Mouse (Mus musculus) left cerebral cortex, adult 18-20 months (tissue): ENCODE measurements around the gene Cryzl2. TPM values are rescaled to one million over a fixed set of nuclear protein-coding genes. Genes with fewer than 3 reads are reported as not detected.

Experiments used
- DNase-seq, 2 experiments: peaks; one replicate each; pipeline ENCODE4 v3.0.0; 2021 to 2022; ENCODE audit warnings: low spot score in 2 of 2, mixed read lengths in 1 of 2
- total RNA-seq, 2 experiments: library from RNA; stranded (reverse); gene quantifications; 2 replicates each; pipeline ENCODE4 v1.2.3; 2021

The Cryzl2 gene
- total RNA-seq, 2 experiments from 2014 or later, result 6.0 to 6.3 TPM

DNA sequence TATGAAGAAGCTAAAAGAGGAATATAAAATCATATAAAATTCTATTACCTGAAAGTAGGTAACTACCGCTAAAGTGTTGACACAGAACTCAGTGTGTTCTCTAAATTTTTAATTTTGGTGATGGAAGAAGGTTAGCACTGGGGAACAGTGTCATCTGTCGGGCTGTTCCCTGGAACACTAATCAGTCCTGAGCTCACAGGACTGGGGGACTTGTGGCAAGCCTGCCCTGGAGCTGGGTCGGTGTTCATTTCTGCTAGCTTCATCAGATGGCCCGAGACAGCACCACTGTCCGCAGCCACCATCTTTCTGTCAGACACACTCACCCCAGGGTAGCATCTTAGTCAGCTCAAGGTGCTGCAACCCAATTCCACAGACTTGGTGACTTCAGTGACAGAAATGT, 63.9 kb downstream of the Cryzl2 start:
- no peak for DNase-seq

DNA sequence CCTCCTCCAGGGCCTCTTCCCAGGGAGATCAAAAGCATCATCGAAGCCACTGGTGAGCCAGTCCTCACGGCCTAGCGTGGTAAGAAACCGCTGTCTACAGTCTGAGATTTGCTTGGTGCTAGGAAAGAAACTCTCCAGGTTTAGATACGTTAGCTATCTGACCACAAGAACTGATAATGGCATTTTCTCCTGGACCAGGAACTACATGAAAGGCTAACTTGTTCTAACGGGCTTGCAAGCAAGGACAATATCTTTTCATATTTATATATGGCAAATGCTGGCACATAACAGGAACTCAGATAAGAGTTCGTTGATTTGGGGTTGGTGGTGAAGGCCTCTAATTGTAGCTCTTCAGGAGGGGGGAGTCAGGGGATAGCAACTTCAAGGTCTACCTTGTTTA, 66.4 kb downstream of the Cryzl2 start:
- DNase-seq, result no peak

GRCm38 (mm10) chr1:157525692-157526354, 67.4 kb downstream of the Cryzl2 start:
- DNase-seq, result no peak

- DNase-seq, result no peak
Measured at GRCm38 (mm10) chr1:157526625-157527024, 68.2 kb downstream of the Cryzl2 start.

- no peak for DNase-seq
Measured at GRCm38 (mm10) chr1:157532826-157533460, 74.6 kb downstream of the Cryzl2 start.

GRCm38 (mm10) chr1:157535571-157535970, 77.2 kb downstream of the Cryzl2 start:
- no peak for DNase-seq

GRCm38 (mm10) chr1:157536471-157536870, 78.1 kb downstream of the Cryzl2 start:
- DNase-seq, result peak; percentile 68 to 69

DNA sequence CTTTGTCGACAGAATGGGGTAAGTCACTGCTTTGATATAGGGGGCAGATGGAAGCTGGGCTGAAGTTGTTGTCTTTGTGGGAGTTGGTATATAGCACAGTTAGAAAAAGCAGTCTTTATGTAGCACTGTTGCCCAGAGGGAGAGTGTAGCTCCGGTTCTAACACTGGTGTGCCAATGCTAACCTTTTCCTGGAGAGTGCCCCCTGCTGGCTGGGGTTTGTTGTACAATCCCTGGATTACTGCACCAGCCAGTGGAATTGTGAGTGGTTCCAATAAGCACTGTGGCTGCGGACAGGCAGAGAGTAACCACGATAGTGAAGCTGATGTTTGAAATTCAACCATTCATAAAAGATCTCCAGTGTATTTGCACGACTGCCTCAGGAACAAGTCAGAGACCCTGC, 79.3 kb downstream of the Cryzl2 start:
- DNase-seq, result no peak

Other genes starting within 250 kb of the Cryzl2 start
- 10 to 100 TPM; 81.5 to 81.6 TPM for gene Rasal2, start 46.0 kb upstream of the Cryzl2 start, total RNA-seq
- 1 to 10 TPM; 1.4 to 1.8 TPM for gene Sec16b, start 48.2 kb downstream of the Cryzl2 start, total RNA-seq